Mouse (Mus musculus): ENCODE data around the gene Gal3st2.
"Not testable (repeated sequence)": the region's sequence is repeated elsewhere in the genome, so short reads cannot be mapped to it uniquely, and the experiment has no call there.

The Gal3st2 gene

GRCm38 (mm10) chr1:93861048-93861447 is at the start of gene Gal3st2:
Gal3st2 (plus strand) TSS chr1:93861306.
- CTCF ChIA-PET, result not testable (repeated sequence)

GRCm38 (mm10) chr1:93811495-93812039 is 49.5 kb upstream of the Gal3st2 start:
- CTCF ChIA-PET, result no interaction called here

- CTCF ChIA-PET, result no interaction called here
Measured at GRCm38 (mm10) chr1:93817823-93818532, 43.1 kb upstream of the Gal3st2 start.

- CTCF ChIA-PET, result no interaction called here
Measured at GRCm38 (mm10) chr1:93818722-93819121, 42.4 kb upstream of the Gal3st2 start.

GRCm38 (mm10) chr1:93823796-93824495 is 37.2 kb upstream of the Gal3st2 start:
- CTCF ChIA-PET, result no interaction called here

- CTCF ChIA-PET, result no interaction called here
Measured at GRCm38 (mm10) chr1:93824609-93825008, 36.5 kb upstream of the Gal3st2 start, which contains the start of gene D2hgdh. D2hgdh (plus strand) TSS chr1:93824909.

GRCm38 (mm10) chr1:93825105-93825674 is 35.9 kb upstream of the Gal3st2 start:
- CTCF ChIA-PET, result no interaction called here

- CTCF ChIA-PET, result no interaction called here
Measured at GRCm38 (mm10) chr1:93825771-93826539, 35.2 kb upstream of the Gal3st2 start.

GRCm38 (mm10) chr1:93826540-93826835 is 34.6 kb upstream of the Gal3st2 start:
- CTCF ChIA-PET, result no interaction called here

- CTCF ChIA-PET, result not testable (repeated sequence)
Measured at GRCm38 (mm10) chr1:93832754-93833360, 28.2 kb upstream of the Gal3st2 start.

GRCm38 (mm10) chr1:93834671-93835150 is 26.4 kb upstream of the Gal3st2 start:
- CTCF ChIA-PET, result no interaction called here

GRCm38 (mm10) chr1:93835211-93835610 is 25.9 kb upstream of the Gal3st2 start:
- CTCF ChIA-PET, result no interaction called here

- CTCF ChIA-PET, result no interaction called here
Measured at GRCm38 (mm10) chr1:93835876-93836531, 25.1 kb upstream of the Gal3st2 start.

- CTCF ChIA-PET, result no interaction called here
Measured at GRCm38 (mm10) chr1:93836532-93836913, 24.6 kb upstream of the Gal3st2 start.

- CTCF ChIA-PET, result no interaction called here
Measured at GRCm38 (mm10) chr1:93837335-93837734, 23.8 kb upstream of the Gal3st2 start.

- CTCF ChIA-PET, result not testable (repeated sequence)
Measured at GRCm38 (mm10) chr1:93838569-93838968, 22.5 kb upstream of the Gal3st2 start.

- CTCF ChIA-PET, result not testable (repeated sequence)
Measured at GRCm38 (mm10) chr1:93845766-93846366, 15.2 kb upstream of the Gal3st2 start.

- CTCF ChIA-PET, result not testable (repeated sequence)
Measured at GRCm38 (mm10) chr1:93855790-93856189, 5.3 kb upstream of the Gal3st2 start.

- CTCF ChIA-PET, result no interaction called here
Measured at GRCm38 (mm10) chr1:93857370-93857769, 3.7 kb upstream of the Gal3st2 start.

GRCm38 (mm10) chr1:93857991-93858390 is 3.1 kb upstream of the Gal3st2 start:
- CTCF ChIA-PET, result no interaction called here

- CTCF ChIA-PET, result no interaction called here
Measured at GRCm38 (mm10) chr1:93859619-93860018, 1.5 kb upstream of the Gal3st2 start.
